Mouse (Mus musculus) liver, adult 2 months (tissue): Measurements from ENCODE around the gene Gk5.

Experiments
- CTCF ChIP-seq: fragments of 200-500 bp; IDR thresholded peaks from 2 replicates; pipeline ENCODE4 v1.5.1; 2011; ENCODE audit warnings: low read depth, low read length, control low read depth
- POLR2A ChIP-seq: fragments of 200-500 bp; IDR thresholded peaks from 2 replicates; pipeline ENCODE4 v1.6.1; 2011; ENCODE audit warnings: low read length, control low read depth; ENCODE audit not compliant: insufficient read depth; ENCODE audit errors: extremely low read depth

DNA sequence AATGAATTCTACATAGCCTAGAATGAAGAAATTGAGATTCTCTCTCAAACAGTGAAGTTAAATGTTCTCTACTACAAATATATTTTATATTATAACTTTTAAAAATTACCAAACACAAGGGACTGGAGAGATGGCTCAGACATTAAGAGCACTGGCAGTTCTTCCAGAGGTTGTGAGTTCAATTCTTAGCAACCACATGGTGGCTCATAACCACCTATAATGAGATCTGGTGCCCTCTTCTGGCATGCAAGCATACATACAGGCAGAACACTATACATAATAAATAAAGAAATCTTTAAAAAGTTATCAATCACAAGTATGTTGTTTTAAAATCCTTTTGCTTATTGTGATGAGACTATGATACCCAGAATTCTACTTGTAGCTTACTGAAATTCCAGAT, 98.6 kb downstream of the Gk5 start:
- TF ChIP-seq CTCF (0 out of 2 replicates have a peak, but pooled peaks have one; percentile 3), POLR2A (no peak)
